ENCODE assay signal across 24 mouse cellular contexts in genomic region chr8:105418992-105419391, GRCm38 (mm10). TPM values are rescaled to one million over a fixed set of nuclear protein-coding genes. Genes with fewer than 3 reads are reported as not detected.
DNase-seq lines count a peak whose midpoint lies in the region; TF ChIP-seq lines count a peak whose summit lies in the region.
"Had no signal": no experiment of that assay in that cellular context is flagged by ENCODE, and none has a peak within 500 bp of the region (broad histone marks: within the 10 kb centered on the region; RNA-seq: fewer than 3 reads in every experiment).

No protein-coding gene starts in this region.

- no peak overlapping the region for H3K4me2 ChIP-seq in CH12.LX (ENCODE audit: insufficient read depth, low read depth, poor library complexity, severe bottlenecking)
- H3K4me2 ChIP-seq: embryonic facial prominence, embryonic 12.5 days; limb, embryonic 15.5 days; stomach, embryonic 15.5 days had no signal

- TF ChIP-seq RAD21 in CH12.LX (IDR thresholded peaks at IDR 0.05; ENCODE audit: low read depth, low read length): peak; percentile 36

- TF ChIP-seq POLR2A in CH12.LX (IDR thresholded peaks at IDR 0.05; ENCODE audit: low read depth, low read length): no peak

- H3K36me3 ChIP-seq in CH12.LX (replicated peaks in 1 of 2; ENCODE audit: control insufficient read depth in 1 of 2, insufficient read depth in 1 of 2, low read length in 1 of 2): no peaks in the 10 kb centered on the region
- H3K36me3 ChIP-seq: embryonic facial prominence, embryonic 12.5 days; limb, embryonic 15.5 days; stomach, embryonic 15.5 days had no signal

- peaks cover 4% of the 10 kb centered on the region for H3K9me3 ChIP-seq in CH12.LX (replicated peaks; ENCODE audit: low read length)
- H3K9me3 ChIP-seq: embryonic facial prominence, embryonic 12.5 days; limb, embryonic 15.5 days; stomach, embryonic 15.5 days had no signal

- H3K4me3 ChIP-seq in CH12.LX (replicated peaks in 1 of 3; ENCODE audit: low read depth in 2 of 3, low read length in 2 of 3, poor library complexity in 1 of 3): no peak overlapping the region
- H3K4me3 ChIP-seq: embryonic facial prominence, embryonic 12.5 days; limb, embryonic 15.5 days; megakaryocyte, embryonic 14.5 days; stomach, embryonic 15.5 days had no signal

- DNase-seq in kidney, postnatal 4 days: peak; percentile 30 to 31
- DNase-seq in kidney, adult 18-20 months: no peak
- peak; percentile 18 for DNase-seq in lung, postnatal 14 days
- no peak for DNase-seq in lung, postnatal 10 days
- DNase-seq in CH12.LX (ENCODE audit: extremely low read depth) (no peak), ZHBTc4 (ENCODE audit: low read depth, low spot score) (peak; percentile 34)
- no peak for DNase-seq in frontal cortex, postnatal 14 days (ENCODE audit: low spot score in 2 of 2)
- DNase-seq: adrenal gland, adult 2 months; cerebellum, adult 11 months; forebrain, postnatal 0 days; gastrocnemius, postnatal 25 days; retina, postnatal 1 day had no signal

- no peak for TF ChIP-seq EP300 in CH12.LX (IDR thresholded peaks at IDR 0.05; ENCODE audit: low read length)

- in situ Hi-C loops in CH12.LX (cut with MboI; ENCODE audit: low pct_ligation_motif_present, low pct_unique_long_range_greater_than_20kb, low sequenced_read_pairs): no loop called here

- no peaks in the 10 kb centered on the region for H3K4me1 ChIP-seq in CH12.LX (ENCODE audit: control insufficient read depth in 1 of 2, insufficient read depth in 2 of 2)
- H3K4me1 ChIP-seq: embryonic facial prominence, embryonic 12.5 days; limb, embryonic 15.5 days; stomach, embryonic 15.5 days had no signal

- no peaks in the 10 kb centered on the region for H3K27me3 ChIP-seq in CH12.LX (replicated peaks)

- no peak overlapping the region for H3K9ac ChIP-seq in CH12.LX (ENCODE audit: insufficient read depth, low read depth)
- H3K9ac ChIP-seq: embryonic facial prominence, embryonic 12.5 days; forebrain, postnatal 0 days; limb, embryonic 15.5 days; stomach, embryonic 15.5 days had no signal

- TF ChIP-seq CTCF in CH12.LX (conservative IDR thresholded peaks at IDR 0.05 in 1 of 2, IDR thresholded peaks at IDR 0.05 in 1 of 2; ENCODE audit: low read depth in 2 of 2, low read length in 2 of 2): peak in 1 of 2 experiments; percentile 56; a peak in 2 of 4 replicates

- no peak overlapping the region for H3K27ac ChIP-seq in CH12.LX (ENCODE audit: insufficient read depth, low read depth)
- H3K27ac ChIP-seq: embryonic facial prominence, embryonic 12.5 days; limb, embryonic 15.5 days; stomach, embryonic 15.5 days had no signal

- dilution Hi-C loops in CH12.LX (cut with MboI; ENCODE audit: extremely low pct_ligation_motif_present, extremely low pct_unique_long_range_greater_than_20kb, low sequenced_read_pairs): no loop called here

- H3K79me2 ChIP-seq in CH12.LX (replicated peaks; ENCODE audit: control insufficient read depth, extremely low read depth, insufficient read depth, poor library complexity, severe bottlenecking): no peaks in the 10 kb centered on the region

TF ChIP-seq in CH12.LX, 34 proteins besides CTCF, POLR2A, EP300 and RAD21:
- no peak for TF ChIP-seq JUND (conservative IDR thresholded peaks at IDR 0.05; ENCODE audit: low read depth, low read length)
- no peak for TF ChIP-seq MAX (IDR thresholded peaks at IDR 0.05; ENCODE audit: low read length)
- TF ChIP-seq ZKSCAN1 (IDR thresholded peaks at IDR 0.05; ENCODE audit: borderline replicate concordance, low read depth, low read length): no peak
- TF ChIP-seq SMC3 (IDR thresholded peaks at IDR 0.05; ENCODE audit: low read depth, low read length): peak; percentile 44
- no peak for TF ChIP-seq MAFK (IDR thresholded peaks at IDR 0.05; ENCODE audit: insufficient replicate concordance, low read length)

RNA-seq across cellular contexts. Expression of gene Lrrc36, which starts 5.6 kb away (rescaled TPM):
- total RNA-seq in CH12.LX (2012; rRNA removed) (0.34 and 0.38 TPM in 2 replicates), CH12.LX (2014; rRNA removed) (0.26 TPM in 1 of 2 replicates, not detected in the other)
- 0.19 TPM in 2 replicates for polyA plus RNA-seq in CH12.LX (2012; ENCODE audit: insufficient read length, low read depth)
- polyA plus RNA-seq: CD4-positive, CD25-positive, alpha-beta regulatory T cell, adult 4 months; inflammation-experienced regulatory T-cells, adult 6 months; stomach, embryonic 15.5 days had no signal

RNA-seq across cellular contexts. Expression of gene Kctd19, which starts 5.7 kb away (rescaled TPM):
- total RNA-seq in CH12.LX (2012; rRNA removed): 0.08 TPM in 1 of 2 replicates, not detected in the other
- total RNA-seq in CH12.LX (2014; rRNA removed): not detected in 2 replicates
- polyA plus RNA-seq in CH12.LX (2012; ENCODE audit: insufficient read length, low read depth): 0.22 TPM in 1 of 2 replicates, not detected in the other
- total RNA-seq: adrenal gland, adult 2 months; gastrocnemius, postnatal 25 days; hematopoietic stem cell, adult 5-6 weeks; layer of hippocampus, adult 8-10 months; left cerebral cortex, postnatal 10 days had no signal
- polyA plus RNA-seq: CD4-positive, CD25-positive, alpha-beta regulatory T cell, adult 4 months; embryonic facial prominence, embryonic 12.5 days; heart, embryonic 14.5 days; inflammation-experienced regulatory T-cells, adult 6 months; kidney, embryonic 16.5 days; limb, embryonic 15.5 days; neural tube, embryonic 14.5 days; stomach, embryonic 15.5 days had no signal

RNA-seq across cellular contexts. Expression of gene Plekhg4, which starts 45.9 kb away (rescaled TPM):
- total RNA-seq in CH12.LX (2012; rRNA removed) (0.80 and 1.1 TPM in 2 replicates), CH12.LX (2014; rRNA removed) (0.44 and 0.59 TPM in 2 replicates)
- polyA plus RNA-seq in CH12.LX (2012; ENCODE audit: insufficient read length, low read depth): 0.33 and 0.54 TPM in 2 replicates
- total RNA-seq: hematopoietic stem cell, adult 5-6 weeks had no signal
- polyA plus RNA-seq: CD4-positive, CD25-positive, alpha-beta regulatory T cell, adult 4 months had no signal

RNA-seq across cellular contexts. Expression of gene Tppp3, which starts 52.3 kb away (rescaled TPM):
- total RNA-seq in CH12.LX (2012; rRNA removed) (0.25 TPM in 2 replicates), CH12.LX (2014; rRNA removed) (not detected in 2 replicates)
- 0.39 and 0.49 TPM in 2 replicates for polyA plus RNA-seq in CH12.LX (2012; ENCODE audit: insufficient read length, low read depth)
- total RNA-seq: hematopoietic stem cell, adult 5-6 weeks had no signal

Comparison
In these comparisons a context has a peak if more than half of its experiments do, and no peak if none do; other contexts are left out.
1. DNase-seq: peak in kidney, postnatal 4 days (2 of 2), lung, postnatal 14 days (single experiment) and ZHBTc4 (single experiment); none in kidney, adult 18-20 months (single experiment), lung, postnatal 10 days (single experiment), CH12.LX (single experiment) and frontal cortex, postnatal 14 days (0 of 2).